Mouse (Mus musculus): ENCODE data around the gene Gfi1. TPM values are rescaled to one million over a fixed set of nuclear protein-coding genes. Genes with fewer than 3 reads are reported as not detected.

Gfi1 gene
- polyA plus RNA-seq, 1 experiment from 2014 or later = 0.11 TPM

Other genes with a start within 250 kb of the Gfi1 start
- 0.23 and 0.26 TPM in 2 replicates for gene Gm42669, start 218.4 kb downstream of the Gfi1 start, polyA plus RNA-seq (2015; fragmentation: Nextera tagmentation; extraction: Ambion mirVana)
- 0.05 and 0.06 TPM in 2 replicates for gene 1700028K03Rik, start 191.3 kb downstream of the Gfi1 start, polyA plus RNA-seq (2015; fragmentation: Nextera tagmentation; extraction: Ambion mirVana)
- 10.5 and 11.2 TPM in 2 replicates for gene Rpap2, start 128.7 kb downstream of the Gfi1 start, polyA plus RNA-seq (2015; fragmentation: Nextera tagmentation; extraction: Ambion mirVana)
- 16.1 and 18.0 TPM in 2 replicates for gene Glmn, start 128.1 kb downstream of the Gfi1 start, polyA plus RNA-seq (2015; fragmentation: Nextera tagmentation; extraction: Ambion mirVana)
- 0.21 and 0.22 TPM in 2 replicates for gene Ube2d2b, start 104.1 kb upstream of the Gfi1 start, polyA plus RNA-seq (2015; fragmentation: Nextera tagmentation; extraction: Ambion mirVana)
- gene Evi5, start 149.1 kb upstream of the Gfi1 start, polyA plus RNA-seq (2015; fragmentation: Nextera tagmentation; extraction: Ambion mirVana) = 41.7 and 44.9 TPM in 2 replicates
- 37.8 and 45.5 TPM in 2 replicates for gene Rpl5, start 174.5 kb upstream of the Gfi1 start, polyA plus RNA-seq (2015; fragmentation: Nextera tagmentation; extraction: Ambion mirVana)